Mouse (Mus musculus): ENCODE data around the gene Rps8.

The Rps8 gene

DNA sequence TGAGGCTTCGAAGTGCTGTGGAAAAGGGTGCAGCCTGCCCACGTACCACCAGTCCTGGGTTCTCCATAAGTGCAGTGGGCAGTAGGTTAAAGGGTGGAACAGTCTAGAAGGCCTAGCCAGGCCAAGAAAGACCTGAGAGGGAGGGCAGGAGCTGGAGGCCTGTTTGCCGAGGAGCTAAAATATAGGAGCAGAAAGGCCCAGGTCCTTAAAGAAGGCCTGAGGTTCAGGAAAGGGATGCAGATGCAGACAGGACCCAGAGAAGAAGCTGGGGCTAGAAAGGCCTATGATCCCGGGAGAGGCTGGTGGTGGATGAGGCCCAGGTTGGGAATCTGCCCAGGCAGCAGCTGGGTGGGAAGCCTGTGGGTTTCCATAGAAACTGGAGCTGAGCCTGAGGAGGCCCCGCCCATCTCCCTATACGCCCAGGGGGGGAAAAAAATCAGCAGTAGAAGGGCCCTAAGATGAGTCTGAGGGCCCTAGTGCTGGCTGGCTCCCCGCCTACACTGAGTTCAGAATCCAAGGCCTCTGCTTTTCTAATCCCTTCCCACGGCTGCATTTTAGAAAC, 30.6 kb downstream of the Rps8 start, which contains the start of gene Btbd19:
Gene Btbd19, minus strand, starts transcription at position 378 of the 562 bp plus-strand sequence.
- no peak for DNase-seq (ENCODE audit: low spot score in 2 of 2)

DNA sequence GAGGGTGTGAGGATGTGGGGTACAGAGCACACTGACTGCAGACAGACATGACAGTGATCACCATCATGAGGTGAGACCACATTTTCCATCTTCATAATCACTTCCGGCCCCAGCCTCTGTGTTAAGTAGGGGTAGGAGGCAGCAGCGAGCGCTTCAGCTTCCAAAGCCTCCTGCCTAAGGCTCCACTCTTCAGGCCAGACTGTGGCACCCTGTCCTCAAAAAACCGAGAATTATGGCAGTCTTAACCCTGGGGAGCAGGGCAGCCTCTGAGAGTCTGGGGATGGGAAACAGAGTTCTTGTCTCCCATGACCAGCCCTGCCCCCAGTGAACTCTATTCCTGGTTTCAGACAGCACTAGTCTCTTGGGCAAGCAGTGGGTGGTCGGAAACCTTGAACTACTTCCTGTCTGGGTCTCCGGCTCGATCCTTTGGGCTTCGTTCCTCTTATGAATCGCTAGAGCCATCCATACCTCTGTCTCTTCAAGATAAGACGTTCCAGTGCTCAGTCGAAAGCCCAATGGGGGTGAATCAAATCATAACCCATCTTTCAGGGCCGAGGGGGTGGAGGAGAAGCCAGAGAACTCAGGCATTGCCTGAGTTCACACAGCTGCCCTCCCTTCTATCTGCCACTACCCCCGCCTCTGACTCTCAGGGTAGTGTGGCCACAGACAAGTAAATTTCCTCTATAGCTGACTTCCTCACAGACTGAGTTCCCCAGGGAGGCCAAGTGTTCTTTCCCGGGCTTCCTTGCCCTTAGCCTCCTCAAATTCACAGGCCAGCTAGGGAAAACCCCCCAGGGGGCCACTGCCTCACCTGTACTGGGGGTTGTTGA, 31.3 kb downstream of the Rps8 start:
- DNase-seq (ENCODE audit: low spot score in 2 of 2): peak; percentile 54 to 61

DNA sequence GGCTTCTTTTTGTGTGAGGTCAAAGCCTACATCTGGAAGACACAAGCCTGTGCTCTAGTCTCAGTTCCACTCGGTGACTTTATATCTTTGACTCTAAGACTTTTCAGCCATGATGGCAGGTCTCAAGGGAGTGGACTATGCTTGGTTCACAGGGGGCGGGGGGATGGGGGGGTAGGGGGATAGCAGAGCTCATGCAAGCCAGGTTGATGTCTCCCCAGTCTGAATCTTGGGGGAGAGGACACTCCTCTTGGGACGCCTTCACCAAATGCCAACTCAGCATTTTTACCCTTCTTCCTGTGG, 31.9 kb downstream of the Rps8 start:
- no peak for DNase-seq (ENCODE audit: low spot score in 2 of 2)

DNA sequence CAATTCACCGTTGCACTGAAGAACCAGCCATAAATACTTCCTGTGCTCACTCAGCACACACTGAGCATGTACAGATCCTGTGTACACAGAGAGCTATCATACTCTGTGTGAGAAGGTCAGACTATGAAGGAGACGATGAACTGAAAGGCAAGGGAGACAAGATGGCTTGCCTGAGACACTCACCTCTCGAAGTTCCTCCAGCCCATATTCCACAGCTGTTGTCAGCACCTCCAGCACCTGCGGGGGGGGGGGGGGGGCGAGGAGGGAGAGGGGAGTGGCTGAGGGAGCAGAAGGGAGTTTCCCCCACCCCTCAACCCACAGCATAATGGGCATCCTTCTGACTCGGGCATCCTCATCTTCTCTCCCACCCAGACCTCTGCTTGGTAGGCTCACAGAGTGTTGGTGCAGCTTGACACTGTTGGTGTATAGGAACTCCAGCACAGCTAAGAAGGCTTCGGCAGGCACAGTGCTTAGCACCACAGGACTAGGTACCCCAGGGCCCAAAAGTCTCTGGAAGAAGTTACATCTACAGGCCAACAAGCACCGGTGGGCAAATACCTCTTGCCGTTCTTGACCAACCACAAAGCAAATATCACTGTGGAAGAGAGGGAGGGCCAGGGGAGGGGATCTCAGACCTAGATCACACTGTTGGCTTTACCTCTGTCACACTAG, 32.4 kb downstream of the Rps8 start:
- no peak for DNase-seq (ENCODE audit: low spot score in 2 of 2)

DNA sequence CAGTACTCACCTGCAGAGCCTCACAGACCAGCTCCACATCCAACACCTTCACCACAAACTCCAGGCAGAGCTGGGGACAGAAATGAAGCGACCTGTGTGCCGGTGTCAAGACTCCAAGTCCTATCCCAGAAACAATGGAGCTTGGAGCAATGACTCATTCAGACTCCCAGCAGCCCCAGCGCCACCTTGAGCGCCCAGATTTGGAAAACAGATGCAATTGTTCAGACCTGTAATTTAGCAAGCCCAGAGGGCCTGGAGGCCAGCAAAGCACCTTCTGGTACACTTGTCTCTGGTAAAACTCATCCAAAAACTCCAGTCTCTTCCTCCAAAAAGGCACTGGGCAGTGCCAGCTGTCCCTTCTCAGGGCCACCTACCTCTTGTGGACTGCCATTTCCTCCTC, 33.8 kb downstream of the Rps8 start:
- no peak for DNase-seq (ENCODE audit: low spot score in 2 of 2)

DNA sequence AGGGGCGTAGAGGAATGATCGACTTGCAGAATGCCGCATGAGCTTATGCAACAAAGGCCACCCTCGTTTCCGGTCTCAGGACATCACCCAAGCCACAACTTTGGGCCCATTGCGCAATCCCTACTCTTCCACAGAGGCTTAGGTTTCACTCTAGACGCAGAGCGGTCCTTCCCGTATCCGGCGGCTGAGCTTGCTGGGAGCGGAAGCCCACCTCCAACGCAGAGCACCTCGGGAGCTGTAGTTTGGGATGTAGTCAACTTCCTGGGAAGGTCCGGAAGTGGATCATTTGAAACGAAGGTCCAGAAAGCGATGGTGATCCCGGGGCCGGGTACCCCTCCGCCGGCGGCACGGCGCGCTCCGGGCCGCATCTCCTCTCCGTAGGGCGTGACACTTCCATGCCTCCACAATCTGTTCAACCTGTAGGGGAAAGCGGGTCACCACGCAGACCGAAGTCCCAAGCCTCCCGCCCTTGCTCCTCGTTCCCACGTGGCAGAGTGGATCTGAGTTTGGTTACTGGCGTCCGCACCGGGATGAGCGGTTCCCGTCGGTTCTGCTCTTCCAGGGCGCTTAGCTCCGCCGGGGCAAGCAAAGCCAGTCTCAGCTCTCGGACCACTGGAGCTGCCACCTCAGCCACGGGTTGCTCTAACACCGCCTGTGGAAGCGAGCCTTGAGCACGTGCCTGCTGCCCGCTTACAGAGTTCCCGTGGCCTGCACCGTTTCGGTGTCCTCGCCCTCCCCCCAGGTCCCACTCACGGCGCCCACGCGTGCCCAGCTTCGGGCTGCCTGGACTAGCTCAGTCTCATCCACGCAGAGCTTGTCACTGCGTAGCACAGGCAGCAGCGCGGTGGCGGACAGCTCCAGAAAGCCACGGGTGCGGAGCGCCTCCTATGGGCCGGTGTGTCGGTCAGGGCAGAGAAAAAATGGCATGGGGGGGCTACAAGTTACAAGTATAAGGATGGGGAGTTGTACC, 35.3 kb downstream of the Rps8 start:
- DNase-seq (ENCODE audit: low spot score in 2 of 2): peak; percentile 84 to 92

DNA sequence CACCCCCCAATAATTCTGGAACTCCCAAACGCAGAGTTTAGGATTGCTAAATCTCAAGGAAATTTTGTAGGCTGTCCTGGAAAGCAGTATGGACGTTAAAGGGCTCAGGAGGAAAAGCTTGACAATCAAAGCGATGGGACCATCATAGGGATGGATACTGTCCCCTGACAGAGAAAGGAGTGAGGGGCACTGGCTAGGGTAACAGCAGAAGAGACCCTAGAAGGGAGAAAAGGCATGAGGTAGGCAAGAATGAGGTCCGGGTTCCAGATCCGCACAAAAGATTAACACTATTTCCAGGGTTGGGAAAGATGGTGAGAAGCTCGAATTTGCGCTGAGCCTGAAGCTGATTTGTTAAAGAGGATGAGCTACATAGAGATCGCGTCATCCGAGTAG, 36.0 kb downstream of the Rps8 start:
- DNase-seq (ENCODE audit: low spot score in 2 of 2): no peak

DNA sequence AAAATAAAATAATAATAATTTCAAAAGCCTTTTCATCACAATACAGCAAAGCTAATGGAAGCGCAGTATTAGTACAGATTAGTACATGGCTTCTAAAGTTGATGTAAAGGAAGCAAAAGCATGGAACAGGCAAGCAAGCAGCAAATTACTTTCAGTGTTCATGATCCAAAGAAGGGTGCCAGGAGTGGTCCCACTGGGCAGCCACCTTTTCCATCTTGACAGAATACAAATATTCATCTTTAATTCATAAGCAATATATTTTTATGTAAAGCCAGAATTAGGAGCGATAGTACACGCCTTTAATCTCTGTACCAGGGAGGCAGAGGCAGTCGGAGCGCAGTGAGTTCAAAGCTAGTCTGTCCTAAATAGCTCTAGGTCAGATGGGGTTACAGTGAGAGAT, 36.4 kb downstream of the Rps8 start:
- no peak for DNase-seq (ENCODE audit: low spot score in 2 of 2)

DNA sequence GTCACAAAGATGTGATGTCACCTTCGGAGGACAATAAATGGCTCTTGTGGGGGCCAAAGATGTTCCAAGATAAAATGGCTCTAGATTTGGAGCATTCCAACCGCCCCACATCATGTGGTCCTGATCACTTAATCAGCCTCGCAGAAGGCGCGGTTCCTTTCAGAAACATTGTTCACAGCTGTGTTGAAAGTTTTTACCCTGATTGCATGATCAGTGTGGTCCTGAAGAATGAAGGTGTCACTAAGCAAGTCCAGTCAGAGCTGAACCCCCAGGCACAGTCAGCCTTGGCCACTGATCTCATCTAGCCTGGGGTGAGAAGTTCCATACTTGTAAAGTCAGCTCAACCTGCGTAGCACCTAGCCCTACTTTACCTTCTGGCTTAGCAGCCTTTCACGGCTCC, 38.1 kb downstream of the Rps8 start:
- DNase-seq (ENCODE audit: low spot score in 2 of 2): no peak

DNA sequence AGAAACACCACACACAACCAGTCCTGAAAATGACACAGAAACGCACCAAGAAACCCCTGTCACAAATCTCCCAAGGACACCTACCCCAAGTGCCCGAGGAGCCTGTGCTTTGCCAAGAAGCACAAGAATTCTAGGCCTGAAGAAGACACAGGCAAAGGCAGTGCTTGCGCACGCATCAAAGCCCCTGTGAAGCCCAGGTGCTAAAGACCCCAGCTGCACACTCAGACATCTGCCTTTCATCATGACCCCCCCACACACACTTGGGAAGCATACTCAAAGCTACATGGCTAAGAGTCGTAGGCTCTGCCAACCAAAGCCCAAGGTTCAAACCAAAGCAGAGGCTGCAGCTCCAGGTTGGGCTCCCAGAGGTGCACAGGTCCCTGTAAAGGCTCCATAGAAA, 40.5 kb downstream of the Rps8 start:
- DNase-seq (ENCODE audit: low spot score in 2 of 2): no peak

DNA sequence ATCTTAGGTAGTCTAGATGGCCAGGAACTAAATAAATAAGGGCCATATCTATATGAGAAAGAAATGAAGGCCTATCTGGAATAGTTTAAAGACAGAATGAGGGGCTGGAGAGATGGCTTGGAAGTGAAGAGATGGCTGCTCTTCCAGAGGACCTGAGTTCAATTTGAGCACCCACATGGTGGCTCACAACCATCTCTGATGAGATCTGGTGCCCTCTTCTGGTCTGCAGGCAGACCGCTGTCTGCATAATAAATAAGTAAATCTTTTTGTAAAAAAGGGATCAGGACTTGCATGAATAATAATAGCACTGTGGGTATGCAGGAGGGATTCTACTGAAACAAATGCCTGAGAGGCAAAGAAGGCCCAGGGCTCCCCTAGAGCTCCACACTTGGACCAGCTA, 42.8 kb downstream of the Rps8 start:
- no peak for DNase-seq (ENCODE audit: low spot score in 2 of 2)

DNA sequence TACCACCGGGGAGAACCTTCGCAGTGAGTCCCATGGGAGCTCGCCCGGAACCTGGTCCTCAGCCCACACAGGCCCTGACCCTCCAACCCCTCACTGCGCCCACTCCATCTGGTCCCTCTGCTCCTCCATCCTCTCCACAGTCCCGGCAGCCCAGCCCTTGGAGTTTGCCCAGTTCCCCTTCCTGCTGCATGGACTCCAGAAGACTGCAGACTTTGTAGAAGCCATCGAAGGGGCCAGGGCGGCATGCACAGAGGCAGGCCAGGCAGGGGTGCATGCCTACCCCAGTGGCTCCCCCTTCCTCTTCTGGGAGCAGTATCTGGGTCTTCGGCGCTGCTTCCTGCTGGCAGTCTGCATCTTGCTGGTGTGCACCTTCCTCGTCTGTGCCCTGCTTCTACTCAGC, 45.1 kb downstream of the Rps8 start:
- no peak for DNase-seq (ENCODE audit: low spot score in 2 of 2)

DNA sequence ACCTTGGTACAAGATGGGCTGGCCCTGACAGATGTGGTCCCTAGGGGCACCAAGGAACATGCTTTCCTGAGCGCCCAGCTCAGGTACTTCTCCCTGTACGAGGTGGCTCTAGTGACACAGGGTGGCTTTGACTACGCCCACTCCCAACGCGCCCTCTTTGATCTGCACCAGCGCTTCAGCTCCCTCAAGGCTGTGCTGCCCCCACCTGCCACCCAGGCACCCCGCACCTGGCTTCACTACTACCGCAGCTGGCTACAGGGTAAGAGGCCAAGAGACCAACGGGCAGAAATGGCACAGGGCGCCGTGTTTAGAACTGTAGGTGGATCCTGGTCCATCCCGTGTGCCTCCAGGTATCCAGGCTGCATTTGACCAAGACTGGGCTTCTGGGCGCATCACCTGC, 45.8 kb downstream of the Rps8 start:
- DNase-seq (ENCODE audit: low spot score in 2 of 2): no peak

DNA sequence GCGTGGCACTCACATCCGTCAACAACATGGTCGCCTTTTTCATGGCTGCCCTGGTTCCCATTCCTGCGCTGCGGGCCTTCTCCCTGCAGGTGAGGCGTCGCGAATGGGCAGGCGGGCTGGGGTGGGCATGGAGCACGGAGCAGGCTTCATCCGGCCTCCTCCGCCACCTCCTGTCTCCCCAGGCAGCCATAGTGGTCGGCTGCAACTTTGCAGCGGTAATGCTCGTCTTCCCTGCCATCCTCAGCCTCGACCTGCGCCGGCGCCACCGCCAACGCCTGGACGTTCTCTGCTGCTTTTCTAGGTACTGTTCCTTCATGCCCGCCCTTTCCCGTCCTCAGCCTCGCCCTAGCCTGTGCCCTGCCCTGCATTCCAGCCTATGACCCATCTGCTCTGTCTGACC, 46.7 kb downstream of the Rps8 start:
- DNase-seq (ENCODE audit: low spot score in 2 of 2): no peak

DNA sequence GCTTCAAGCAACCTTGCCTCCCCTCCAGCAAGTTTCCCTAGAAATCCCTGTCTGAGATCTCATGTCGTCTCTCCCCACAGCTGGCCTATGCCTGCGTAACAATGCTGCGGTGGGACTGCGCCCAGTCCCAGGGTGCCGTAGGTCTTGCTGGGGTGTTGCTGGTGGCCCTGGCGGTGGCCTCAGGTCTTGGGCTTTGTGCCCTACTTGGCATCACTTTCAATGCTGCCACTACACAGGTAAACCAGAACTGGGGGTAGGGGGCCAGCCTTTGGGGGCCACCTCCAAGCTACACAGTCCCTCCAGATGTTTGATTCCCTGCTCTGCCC, 47.6 kb downstream of the Rps8 start:
- DNase-seq (ENCODE audit: low spot score in 2 of 2): no peak

DNA sequence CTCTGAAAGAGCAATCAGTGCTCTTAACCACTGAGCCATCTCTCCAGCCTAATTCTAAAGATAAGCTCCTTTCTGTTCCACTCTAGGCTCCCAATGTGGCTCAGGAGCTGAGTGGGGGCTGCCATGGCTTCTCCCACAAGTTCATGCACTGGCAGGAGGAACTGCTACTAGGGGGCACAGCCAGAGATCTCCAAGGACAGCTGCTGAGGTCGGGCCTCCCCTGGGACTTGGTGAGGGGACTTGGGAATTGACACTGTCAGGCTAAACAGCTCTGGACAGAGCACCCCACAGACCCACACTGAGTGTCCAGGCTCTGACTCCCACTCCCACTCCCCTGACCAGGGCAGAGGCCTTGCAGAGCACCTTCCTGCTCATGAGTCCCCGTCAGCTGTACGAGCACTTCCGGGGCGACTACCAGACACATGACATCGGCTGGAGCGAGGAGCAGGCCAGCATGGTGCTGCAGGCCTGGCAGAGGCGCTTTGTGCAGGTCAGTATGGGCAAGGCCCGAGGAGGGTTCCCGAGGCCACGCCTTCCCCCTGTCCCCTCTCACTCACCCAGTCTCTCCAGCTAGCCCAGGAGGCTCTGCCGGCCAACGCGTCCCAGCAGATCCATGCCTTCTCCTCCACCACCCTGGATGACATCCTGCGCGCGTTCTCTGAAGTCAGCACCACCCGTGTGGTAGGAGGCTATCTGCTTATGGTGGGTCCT, 48.1 kb downstream of the Rps8 start:
- DNase-seq (ENCODE audit: low spot score in 2 of 2): no peak

DNA sequence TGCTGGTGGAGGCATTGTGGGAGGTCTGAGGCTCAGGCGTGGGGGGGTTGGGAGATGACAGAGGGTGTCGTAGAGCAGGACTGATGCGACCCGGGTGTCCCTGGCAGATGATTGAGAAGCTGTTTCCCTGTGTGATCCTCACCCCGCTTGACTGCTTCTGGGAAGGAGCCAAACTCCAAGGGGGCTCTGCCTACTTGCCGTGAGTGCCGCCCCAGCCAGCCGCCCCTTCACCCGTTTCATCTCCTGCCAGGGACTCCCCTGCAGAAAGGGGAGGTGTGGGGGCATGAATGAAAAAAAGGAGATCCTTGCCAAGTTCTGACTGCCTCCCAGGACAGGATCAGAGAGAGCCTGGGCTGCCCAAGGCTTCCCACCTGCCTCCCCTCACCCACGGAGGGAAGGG, 50.9 kb downstream of the Rps8 start:
- no peak for DNase-seq (ENCODE audit: low spot score in 2 of 2)

DNA sequence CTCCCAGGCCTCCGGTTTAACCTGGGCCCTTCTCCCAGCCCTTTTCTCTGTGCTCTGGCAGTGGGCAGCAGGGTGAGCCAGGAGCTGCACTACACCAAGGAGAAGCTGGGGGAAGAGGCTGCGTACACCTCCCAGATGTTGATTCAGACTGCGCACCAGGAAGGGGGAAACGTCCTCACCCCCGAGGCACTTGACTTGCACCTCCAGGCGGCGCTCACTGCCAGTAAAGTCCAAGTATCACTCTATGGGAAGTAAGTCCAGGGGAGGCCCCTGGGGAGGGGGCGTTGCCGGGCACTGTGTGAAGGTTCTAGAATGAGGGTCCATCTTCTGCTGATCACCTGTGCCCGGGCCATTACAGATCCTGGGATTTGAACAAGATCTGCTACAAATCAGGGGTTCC, 51.4 kb downstream of the Rps8 start:
- no peak for DNase-seq (ENCODE audit: low spot score in 2 of 2)

All from spleen, postnatal 10 days (tissue).